11 mouse cellular contexts compared by ENCODE assay signal in the genomic region with DNA sequence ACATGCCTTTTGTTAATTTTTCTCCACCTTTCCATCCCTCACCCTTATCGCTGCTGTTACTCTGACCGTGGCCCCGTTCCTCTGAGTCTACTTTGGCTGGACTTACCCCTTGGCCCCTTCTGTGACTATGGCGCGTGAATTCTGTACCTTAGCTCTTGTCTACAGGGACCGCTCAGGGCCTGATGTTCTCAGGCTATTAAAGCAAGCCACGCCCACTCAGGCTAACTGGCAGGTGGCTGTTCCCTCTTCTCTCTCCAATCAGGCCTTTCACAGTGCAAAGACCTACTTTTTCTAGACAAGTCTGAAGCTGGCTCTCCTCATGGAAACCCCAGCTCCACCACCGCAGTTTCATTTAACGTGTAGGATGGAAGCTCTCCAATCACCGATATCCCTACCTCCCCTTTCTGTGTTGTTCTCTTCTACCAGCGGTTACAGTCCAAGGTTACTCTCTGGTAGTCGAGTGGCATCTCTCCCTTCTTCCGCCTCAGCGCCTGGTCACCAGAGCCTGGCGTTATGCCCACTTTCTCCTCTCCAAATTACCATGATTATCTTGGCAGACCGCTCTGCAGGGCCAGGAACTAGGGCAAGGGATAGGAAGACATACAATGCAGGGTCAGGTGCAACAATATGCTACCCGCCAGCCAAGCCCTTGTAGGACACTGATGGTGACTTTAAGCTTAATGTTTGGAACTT. TPM values are rescaled to one million over a fixed set of nuclear protein-coding genes. Genes with fewer than 3 reads are reported as not detected.
A peak's percentile ranks its signal among the peaks of the same experiment; 100 is the strongest.
DNase-seq lines count a peak whose midpoint lies in the region; ATAC-seq and TF ChIP-seq lines count a peak whose summit lies in the region.
"Had no signal": no experiment of that assay in that cellular context is flagged by ENCODE, and none has a peak within 500 bp of the region (broad histone marks: within the 10 kb centered on the region; RNA-seq: fewer than 3 reads in every experiment).

No protein-coding gene starts in this region.

- no peaks in the 10 kb centered on the region; the same call in 1 of the 2 replicates for H3K27me3 ChIP-seq in heart, embryonic 10.5 days (ENCODE audit: insufficient read depth, poor library complexity, severe bottlenecking)
- H3K27me3 ChIP-seq in E14TG2a.4 (ENCODE audit: insufficient read depth, low read length) = peaks cover 17% of the 10 kb centered on the region
- no peaks in the 10 kb centered on the region for H3K27me3 ChIP-seq in intestine, postnatal 0 days (replicated peaks; ENCODE audit: control insufficient read depth, insufficient read depth, low read length)
- no peaks in the 10 kb centered on the region for H3K27me3 ChIP-seq in forebrain, postnatal 0 days (ENCODE audit: insufficient read depth, low read length)

- H3K4me3 ChIP-seq in heart, embryonic 10.5 days = no peak overlapping the region
- peak overlapping the region; percentile 54 for H3K4me3 ChIP-seq in E14TG2a.4 (replicated peaks; ENCODE audit: low read length)
- no peak overlapping the region for H3K4me3 ChIP-seq in intestine, postnatal 0 days (ENCODE audit: low read depth, low read length)
- H3K4me3 ChIP-seq in forebrain, postnatal 0 days (ENCODE audit: low read depth, low read length) = no peak overlapping the region
- no peak overlapping the region for H3K4me3 ChIP-seq in layer of hippocampus, adult 2 months
- H3K4me3 ChIP-seq: forebrain, embryonic 10.5 days had no signal

- no peak overlapping the region for H3K4me2 ChIP-seq in intestine, postnatal 0 days (replicated peaks; ENCODE audit: low read depth)
- no peak overlapping the region for H3K4me2 ChIP-seq in forebrain, postnatal 0 days (ENCODE audit: low read depth)

- no peak overlapping the region for H3K9ac ChIP-seq in intestine, postnatal 0 days (ENCODE audit: low read depth, low read length)
- H3K9ac ChIP-seq in forebrain, postnatal 0 days = no peak overlapping the region

- no peaks in the 10 kb centered on the region for H3K36me3 ChIP-seq in heart, embryonic 10.5 days
- no peaks in the 10 kb centered on the region for H3K36me3 ChIP-seq in E14TG2a.4 (ENCODE audit: insufficient read depth, low read length)
- peaks cover 56% of the 10 kb centered on the region for H3K36me3 ChIP-seq in intestine, postnatal 0 days (ENCODE audit: control insufficient read depth, insufficient read depth)
- H3K36me3 ChIP-seq in forebrain, postnatal 0 days (ENCODE audit: insufficient read depth) = no peaks in the 10 kb centered on the region
- H3K36me3 ChIP-seq: forebrain, embryonic 10.5 days had no signal

- no peaks in the 10 kb centered on the region for H3K9me3 ChIP-seq in heart, embryonic 10.5 days
- no peaks in the 10 kb centered on the region for H3K9me3 ChIP-seq in E14TG2a.4 (ENCODE audit: low read length)
- no peaks in the 10 kb centered on the region for H3K9me3 ChIP-seq in intestine, postnatal 0 days (ENCODE audit: control insufficient read depth)
- no peaks in the 10 kb centered on the region for H3K9me3 ChIP-seq in forebrain, postnatal 0 days (ENCODE audit: low read length)
- H3K9me3 ChIP-seq: forebrain, embryonic 10.5 days had no signal

- no peak overlapping the region for H3K27ac ChIP-seq in heart, embryonic 10.5 days
- H3K27ac ChIP-seq in intestine, postnatal 0 days (ENCODE audit: low read depth, low read length) = peak overlapping the region; percentile 46; the same call in 1 of the 2 replicates
- no peak overlapping the region for H3K27ac ChIP-seq in forebrain, postnatal 0 days (ENCODE audit: low read depth, low read length)
- H3K27ac ChIP-seq in layer of hippocampus, adult 2 months = no peak overlapping the region
- H3K27ac ChIP-seq: forebrain, embryonic 10.5 days had no signal

- WGBS in heart, embryonic 10.5 days = 76% methylated on average over 17 of the region's 17 CpGs
- WGBS in intestine, postnatal 0 days = 49% methylated on average over 17 of the region's 17 CpGs
- 72% methylated on average over 17 of the region's 17 CpGs for WGBS in forebrain, postnatal 0 days

- ATAC-seq in intestine, postnatal 0 days = peak; percentile 48
- no peak for ATAC-seq in forebrain, postnatal 0 days
- ATAC-seq: CD4-positive, CD25-positive, alpha-beta regulatory T cell, adult 4 months had no signal

- no peak for TF ChIP-seq CTCF in E14TG2a.4 (conservative IDR thresholded peaks at IDR 0.05; ENCODE audit: low read length)
- TF ChIP-seq CTCF in intestine, postnatal 0 days (IDR thresholded peaks at IDR 0.05; ENCODE audit: low read depth) = no peak
- TF ChIP-seq CTCF in forebrain, postnatal 0 days (IDR thresholded peaks at IDR 0.05; ENCODE audit: low read depth) = no peak
- no peak for TF ChIP-seq CTCF in layer of hippocampus, adult 2 months (conservative IDR thresholded peaks at IDR 0.05)

- peak; percentile 93 for DNase-seq in heart, adult 11 months
- DNase-seq in heart, embryonic 10.5 days (ENCODE audit: low spot score) = no peak
- peak; percentile 78 for DNase-seq in ZHBTc4 (ENCODE audit: low read depth, low spot score)
- DNase-seq in thymus, postnatal 0 days (ENCODE audit: low spot score) = no peak
- no peak for DNase-seq in forebrain, postnatal 0 days
- DNase-seq in layer of hippocampus, adult 2 months (ENCODE audit: low spot score in 2 of 2) = no peak
- DNase-seq: thymus, postnatal 14 days had no signal

- peaks cover 38% of the 10 kb centered on the region for H3K4me1 ChIP-seq in heart, embryonic 10.5 days
- peaks cover 47% of the 10 kb centered on the region for H3K4me1 ChIP-seq in E14TG2a.4 (replicated peaks; ENCODE audit: low read depth, low read length)
- H3K4me1 ChIP-seq in intestine, postnatal 0 days (replicated peaks; ENCODE audit: control insufficient read depth, insufficient read depth, low read length) = 0 out of 2 replicates have a peak, but pooled peaks cover 2% of the 10 kb centered on the region
- H3K4me1 ChIP-seq in forebrain, postnatal 0 days (ENCODE audit: insufficient read depth) = no peaks in the 10 kb centered on the region

RNA-seq across cellular contexts. Expression of gene Vil1, which starts 9.7 kb away (rescaled TPM):
- 0.94 and 1.1 TPM in 2 replicates for polyA plus RNA-seq in heart, embryonic 10.5 days (2016; fragmentation: Nextera tagmentation; extraction: Ambion mirVana)
- polyA plus RNA-seq in intestine, postnatal 0 days (2015; fragmentation: Nextera tagmentation; extraction: Ambion mirVana) = 217 and 244 TPM in 2 replicates
- polyA plus RNA-seq in thymus, postnatal 0 days (2015; fragmentation: Nextera tagmentation; extraction: Ambion mirVana) = 0.29 and 0.30 TPM in 2 replicates
- total RNA-seq in forebrain, postnatal 0 days (2014; rRNA removed) = 0.71 and 0.77 TPM in 2 replicates
- polyA plus RNA-seq in forebrain, postnatal 0 days (2015; fragmentation: Nextera tagmentation; extraction: Ambion mirVana) = 0.15 and 0.27 TPM in 2 replicates
- under 1 TPM; 0.49 to 0.72 TPM for total RNA-seq in layer of hippocampus, adult 2 months (2021)

RNA-seq across cellular contexts. Expression of gene Ctdsp1, which starts 27.6 kb away (rescaled TPM):
- 55.9 and 69.2 TPM in 2 replicates for polyA plus RNA-seq in heart, embryonic 10.5 days (2016; fragmentation: Nextera tagmentation; extraction: Ambion mirVana)
- 48.9 and 52.4 TPM in 2 replicates for polyA plus RNA-seq in intestine, postnatal 0 days (2015; fragmentation: Nextera tagmentation; extraction: Ambion mirVana)
- 55.5 and 56.1 TPM in 2 replicates for polyA plus RNA-seq in thymus, postnatal 0 days (2015; fragmentation: Nextera tagmentation; extraction: Ambion mirVana)
- total RNA-seq in forebrain, postnatal 0 days (2014; rRNA removed) = 18.2 and 24.7 TPM in 2 replicates
- 10.7 and 10.8 TPM in 2 replicates for polyA plus RNA-seq in forebrain, postnatal 0 days (2015; fragmentation: Nextera tagmentation; extraction: Ambion mirVana)
- total RNA-seq in layer of hippocampus, adult 2 months (2021) = 10 to 100 TPM; 26.4 to 28.8 TPM

RNA-seq across cellular contexts. Expression of gene Slc11a1, which starts 43.9 kb away (rescaled TPM):
- polyA plus RNA-seq in heart, embryonic 10.5 days (2016; fragmentation: Nextera tagmentation; extraction: Ambion mirVana) = 1.1 and 1.6 TPM in 2 replicates
- polyA plus RNA-seq in intestine, postnatal 0 days (2015; fragmentation: Nextera tagmentation; extraction: Ambion mirVana) = 3.8 and 4.3 TPM in 2 replicates
- polyA plus RNA-seq in thymus, postnatal 0 days (2015; fragmentation: Nextera tagmentation; extraction: Ambion mirVana) = 5.6 and 6.1 TPM in 2 replicates
- total RNA-seq in forebrain, postnatal 0 days (2014; rRNA removed) = 3.7 and 10.7 TPM in 2 replicates
- polyA plus RNA-seq in forebrain, postnatal 0 days (2015; fragmentation: Nextera tagmentation; extraction: Ambion mirVana) = 1.8 and 3.3 TPM in 2 replicates
- 1 to 10 TPM; 3.1 to 3.9 TPM for total RNA-seq in layer of hippocampus, adult 2 months (2021)

RNA-seq across cellular contexts. Expression of gene Catip, which starts 57.0 kb away (rescaled TPM):
- 0.20 and 0.28 TPM in 2 replicates for polyA plus RNA-seq in heart, embryonic 10.5 days (2016; fragmentation: Nextera tagmentation; extraction: Ambion mirVana)
- 0.25 and 0.33 TPM in 2 replicates for polyA plus RNA-seq in intestine, postnatal 0 days (2015; fragmentation: Nextera tagmentation; extraction: Ambion mirVana)
- 0.20 and 0.33 TPM in 2 replicates for polyA plus RNA-seq in thymus, postnatal 0 days (2015; fragmentation: Nextera tagmentation; extraction: Ambion mirVana)
- 2.1 and 2.7 TPM in 2 replicates for total RNA-seq in forebrain, postnatal 0 days (2014; rRNA removed)
- 0.63 and 1.6 TPM in 2 replicates for polyA plus RNA-seq in forebrain, postnatal 0 days (2015; fragmentation: Nextera tagmentation; extraction: Ambion mirVana)
- total RNA-seq in layer of hippocampus, adult 2 months (2021) = 1 to 10 TPM; 1.1 to 1.8 TPM

Comparison
In these comparisons a context has a peak if more than half of its experiments do, and no peak if none do; other contexts are left out.
1. DNase-seq: peak in heart, adult 11 months (single experiment) and ZHBTc4 (single experiment); none in heart, embryonic 10.5 days (single experiment), thymus, postnatal 0 days (single experiment), forebrain, postnatal 0 days (single experiment) and layer of hippocampus, adult 2 months (0 of 2).
2. RNA of gene Vil1, which starts 9.7 kb away (polyA plus RNA-seq): 217 to 244 TPM in intestine, postnatal 0 days; 0.94 to 1.1 TPM in heart, embryonic 10.5 days, 0.29 to 0.30 TPM in thymus, postnatal 0 days and 0.15 to 0.27 TPM in forebrain, postnatal 0 days; every median in the first group is over 100 times any median in the second.